Mouse (Mus musculus): Measurements from ENCODE around the gene 1700066M21Rik.

1700066M21Rik gene

GRCm38 (mm10) chr1:57394051-57394450 lies 16.6 kb downstream of the 1700066M21Rik start:
- peak; percentile 36 to 72 for DNase-seq

GRCm38 (mm10) chr1:57400321-57400720 lies 22.9 kb downstream of the 1700066M21Rik start:
- no peak for DNase-seq

DNA sequence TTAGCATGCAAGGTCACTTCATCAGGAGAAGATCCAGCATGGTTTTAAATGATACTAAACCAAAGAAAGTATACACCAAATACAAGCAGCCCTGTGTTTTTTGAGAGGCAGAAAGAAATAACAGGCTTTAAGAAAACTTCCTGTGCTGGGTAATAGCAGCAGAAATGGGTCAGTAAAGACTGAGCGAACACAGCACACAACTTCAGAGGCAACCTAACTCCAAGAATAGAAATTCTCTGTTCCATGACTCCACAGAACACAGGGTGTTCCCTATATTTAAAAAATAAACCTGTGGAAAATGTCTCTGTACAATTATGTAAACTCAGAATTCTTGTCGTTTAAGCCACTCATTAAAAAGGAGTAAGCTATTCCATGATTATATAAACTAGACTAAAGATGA lies 23.5 kb downstream of the 1700066M21Rik start:
- no peak for DNase-seq

GRCm38 (mm10) chr1:57402116-57402515 lies 24.7 kb downstream of the 1700066M21Rik start:
- DNase-seq: no peak

DNA sequence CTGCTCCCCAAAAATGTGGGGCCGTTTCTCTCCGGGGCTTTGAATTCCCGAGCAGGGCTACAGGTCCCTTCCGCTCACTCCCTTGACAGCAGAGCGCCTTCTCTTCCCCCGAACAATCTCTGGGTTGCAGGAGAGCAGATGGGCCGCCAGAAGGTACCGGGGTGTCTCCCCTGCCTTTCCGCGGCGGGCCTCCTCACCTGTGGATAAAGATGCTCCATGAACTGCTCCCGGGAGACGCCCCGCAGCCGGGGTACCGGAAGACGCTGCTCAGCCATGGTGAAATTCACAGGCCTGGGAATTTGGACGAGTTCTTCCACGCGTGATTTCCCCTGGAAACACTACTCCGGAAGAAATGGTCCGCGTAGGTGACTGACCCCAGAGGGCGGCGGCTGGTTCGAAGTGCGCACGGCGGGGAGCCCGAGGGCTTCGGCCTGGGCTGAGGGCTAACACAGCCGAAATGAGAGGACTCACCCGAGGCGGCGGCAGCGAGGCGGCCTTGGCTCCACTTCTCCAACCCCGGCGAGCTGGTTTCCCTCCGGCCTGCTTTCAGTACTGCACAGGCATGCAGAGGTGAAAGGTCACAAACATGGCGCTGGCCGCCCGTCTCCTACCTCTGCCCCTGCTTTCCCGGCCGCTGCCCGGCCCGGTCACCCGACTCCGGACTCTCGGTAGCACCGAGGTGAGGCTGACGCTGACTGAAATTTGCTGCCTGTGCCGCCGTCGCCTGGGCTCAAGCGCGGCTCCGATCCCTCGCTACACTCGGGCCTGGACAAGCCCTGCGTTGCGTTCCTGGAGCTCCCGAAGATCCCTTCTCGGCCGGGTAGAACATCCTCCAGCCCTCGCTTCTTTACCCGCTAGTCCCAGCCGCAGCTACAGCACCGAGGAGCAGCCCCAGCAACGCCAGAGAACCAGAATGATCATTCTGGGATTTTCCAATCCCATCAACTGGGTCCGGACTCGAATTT lies 29.0 kb downstream of the 1700066M21Rik start, which contains the start of the genes Maip1 and Tyw5:
Gene Maip1 (plus strand): TSS at position 142 of the 965 bp plus-strand sequence.
Gene Tyw5 (minus strand): TSS at position 915 of the 965 bp plus-strand sequence.
- peak; percentile 88 to 91 for DNase-seq

- no peak for DNase-seq
Measured at GRCm38 (mm10) chr1:57408994-57409393, 31.6 kb downstream of the 1700066M21Rik start.

DNA sequence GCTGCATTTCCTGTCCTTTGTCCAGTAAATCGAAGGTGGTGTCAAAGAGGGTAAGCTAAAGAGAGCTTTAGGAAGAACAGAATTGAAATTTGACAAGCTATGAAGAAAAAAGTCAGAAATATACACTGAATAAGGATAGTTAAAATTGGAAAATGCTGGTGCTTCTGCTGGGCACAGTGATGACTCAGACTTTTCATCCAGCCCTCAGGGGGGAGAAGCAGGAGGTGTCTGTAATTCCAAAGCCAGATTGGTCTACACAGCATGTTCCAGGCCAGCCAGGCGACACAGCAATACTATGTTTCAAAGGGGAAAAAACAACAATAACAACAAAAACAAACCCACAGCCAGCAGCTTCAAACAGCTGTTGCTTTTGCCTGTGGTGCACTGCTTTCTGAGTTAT lies 36.0 kb downstream of the 1700066M21Rik start:
- DNase-seq: no peak

DNA sequence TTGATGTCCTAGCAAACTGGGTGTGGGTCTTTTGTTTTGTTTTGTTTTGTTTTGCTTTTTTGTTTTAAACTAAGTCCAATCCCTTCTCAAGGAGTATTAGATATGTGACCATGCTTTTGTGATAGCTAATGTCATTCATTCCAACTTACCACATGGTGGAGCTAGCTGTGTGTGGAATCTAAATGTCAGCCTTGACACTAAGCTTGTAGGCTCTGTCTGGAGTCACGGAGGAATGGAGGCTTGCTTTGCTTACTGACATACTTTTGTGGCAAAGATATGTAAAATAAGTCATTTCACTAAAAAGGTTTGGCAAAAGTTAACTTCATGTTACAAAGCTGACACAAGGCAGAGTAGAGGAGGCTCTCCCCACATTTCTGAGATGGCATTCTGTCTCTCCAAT lies 46.3 kb downstream of the 1700066M21Rik start:
- DNase-seq: no peak

- DNase-seq: peak; percentile 91 to 94
Measured at GRCm38 (mm10) chr1:57428368-57429308, 51.2 kb downstream of the 1700066M21Rik start.

DNA sequence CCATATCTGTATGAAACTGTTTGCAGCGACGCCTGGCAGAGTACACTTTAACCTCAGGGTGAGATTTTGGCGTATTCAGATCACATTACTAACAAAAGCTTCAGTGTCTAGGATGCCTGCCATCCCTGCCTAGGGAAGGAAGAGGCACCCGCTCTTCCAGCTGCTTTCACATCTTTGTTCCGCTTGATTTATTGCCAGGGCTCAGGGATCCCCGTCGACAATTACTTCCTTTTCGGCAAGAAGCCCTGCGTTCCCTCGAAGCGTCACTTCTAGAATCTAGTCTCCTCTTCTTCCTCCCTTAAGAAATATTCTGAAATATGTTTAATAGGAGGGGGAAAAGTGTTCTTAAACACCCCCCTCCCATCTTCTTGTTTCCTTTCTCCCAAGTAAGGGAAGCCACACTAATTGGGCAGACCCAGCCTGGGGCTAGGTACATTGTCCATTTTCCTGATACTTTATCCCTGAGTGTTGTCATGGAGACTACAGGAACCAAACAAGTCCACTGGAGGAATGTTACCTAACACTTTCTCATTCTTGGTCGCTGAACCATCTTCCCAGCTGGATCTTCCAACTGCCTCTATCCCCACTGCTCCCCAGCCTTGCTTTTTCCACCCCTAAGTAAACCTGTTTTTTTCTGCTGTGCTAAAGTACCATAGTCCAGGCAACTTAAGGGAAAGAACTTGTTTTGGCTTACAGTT lies 52.5 kb downstream of the 1700066M21Rik start:
- DNase-seq: no peak

DNA sequence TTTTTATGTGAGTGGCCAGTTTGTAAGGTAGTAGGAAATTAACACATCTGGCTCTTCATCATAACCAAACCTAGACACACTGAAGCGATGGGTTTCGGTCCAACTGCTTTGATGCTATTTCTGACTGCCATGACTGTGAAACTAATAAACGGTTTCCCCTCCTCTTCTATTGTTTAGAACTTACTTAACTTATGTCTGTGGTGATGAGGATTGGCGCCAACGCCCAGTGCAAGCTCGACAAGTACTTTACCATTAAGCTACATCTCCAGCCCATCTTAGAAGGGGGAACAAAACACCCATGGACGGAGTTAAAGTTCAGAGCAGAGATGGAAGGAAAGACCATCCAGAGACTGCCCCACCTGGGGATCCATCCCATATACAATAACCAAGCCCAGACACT lies 55.7 kb downstream of the 1700066M21Rik start:
- DNase-seq: no peak
